Mouse (Mus musculus): ENCODE results near the gene Gapvd1.

Gapvd1 gene

DNA sequence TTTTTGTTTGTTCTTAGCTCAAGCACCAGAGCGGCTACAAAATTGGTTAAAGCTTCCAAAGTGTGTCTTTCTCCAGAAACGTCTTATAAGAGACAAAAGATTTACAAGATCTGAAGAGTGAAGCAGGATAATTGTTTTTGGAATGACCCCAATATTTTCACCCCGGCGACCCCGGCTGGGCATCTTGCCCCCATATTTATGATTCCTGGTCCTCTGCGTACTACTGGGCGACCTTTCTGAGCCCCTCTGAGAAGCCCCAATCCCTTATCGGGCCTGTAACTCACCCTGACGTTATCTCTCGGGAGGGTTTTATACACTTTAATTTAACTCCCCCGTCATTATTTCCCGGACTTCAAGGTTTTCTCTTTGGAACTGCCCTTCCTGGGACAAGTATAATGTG, 123.0 kb downstream of the Gapvd1 start:
- no peak for DNase-seq

DNA sequence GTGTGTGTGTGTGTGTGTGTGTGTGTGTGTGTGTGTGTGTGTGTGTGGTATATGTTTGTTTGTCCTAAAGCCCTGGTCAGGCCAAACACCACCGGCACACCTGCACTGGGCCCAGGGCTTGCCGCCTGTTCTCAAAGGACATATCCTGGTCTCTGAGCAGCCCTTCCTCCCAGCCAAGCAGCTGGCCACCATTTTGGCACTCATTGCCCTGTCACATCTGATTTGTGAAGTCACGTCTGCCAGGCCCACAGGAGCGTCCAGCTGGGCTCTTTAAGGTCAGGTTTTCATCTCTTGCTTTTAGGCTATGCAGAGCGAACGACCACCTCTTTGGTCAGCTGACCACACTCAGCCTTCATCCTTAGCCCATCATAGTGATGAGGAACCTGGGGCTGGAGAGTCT, 124.6 kb downstream of the Gapvd1 start:
- DNase-seq = no peak

DNA sequence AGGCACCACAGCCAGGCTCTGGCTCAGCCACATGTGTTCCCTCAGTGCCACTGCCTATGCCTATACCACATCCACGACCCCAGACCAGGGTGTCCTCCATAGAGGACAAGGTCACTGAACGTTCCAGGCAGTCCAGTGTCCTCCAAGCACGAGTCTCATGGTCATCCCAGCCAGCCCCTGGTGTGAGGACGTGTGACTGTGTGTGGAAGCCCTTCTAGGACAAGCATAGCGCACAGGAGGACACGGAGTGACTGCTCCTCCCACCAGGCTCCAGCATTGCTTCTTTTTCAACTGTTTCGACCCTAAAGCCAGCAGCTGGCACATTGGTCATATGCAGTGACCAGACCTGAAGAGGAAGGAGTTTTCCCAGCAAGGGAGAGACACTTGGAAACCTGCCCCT, 125.3 kb downstream of the Gapvd1 start:
- no peak for DNase-seq

DNA sequence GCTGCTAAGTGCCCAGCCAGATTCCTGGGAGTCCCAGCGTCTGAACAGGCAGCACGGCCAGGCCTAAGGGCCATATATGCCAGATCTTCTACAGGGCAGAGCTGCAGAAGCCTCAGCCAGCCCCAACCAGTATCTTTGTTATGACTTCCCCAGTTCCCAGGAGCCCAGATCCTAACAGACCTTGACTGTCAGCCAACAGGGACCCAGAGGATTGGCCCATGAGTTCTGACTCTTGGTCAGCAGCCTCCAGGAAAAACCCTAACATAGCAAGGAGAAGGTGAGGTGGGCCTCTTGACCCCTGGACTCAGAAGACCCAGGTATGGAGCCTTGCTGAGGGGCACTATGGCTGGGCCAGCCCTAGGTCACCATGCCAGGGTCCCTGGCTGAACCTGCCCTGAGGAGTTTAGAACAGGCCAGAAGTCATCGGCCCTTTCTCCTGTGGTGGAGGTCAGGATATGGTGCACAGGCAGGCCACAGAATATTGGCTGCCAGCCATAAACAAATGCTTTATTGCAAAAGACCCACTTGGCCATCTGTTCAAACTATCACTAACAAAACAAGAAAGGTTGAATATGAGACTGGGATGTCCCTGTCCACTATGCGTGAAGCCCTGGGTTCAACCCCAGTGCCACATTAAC, 126.0 kb downstream of the Gapvd1 start:
- DNase-seq = no peak

DNA sequence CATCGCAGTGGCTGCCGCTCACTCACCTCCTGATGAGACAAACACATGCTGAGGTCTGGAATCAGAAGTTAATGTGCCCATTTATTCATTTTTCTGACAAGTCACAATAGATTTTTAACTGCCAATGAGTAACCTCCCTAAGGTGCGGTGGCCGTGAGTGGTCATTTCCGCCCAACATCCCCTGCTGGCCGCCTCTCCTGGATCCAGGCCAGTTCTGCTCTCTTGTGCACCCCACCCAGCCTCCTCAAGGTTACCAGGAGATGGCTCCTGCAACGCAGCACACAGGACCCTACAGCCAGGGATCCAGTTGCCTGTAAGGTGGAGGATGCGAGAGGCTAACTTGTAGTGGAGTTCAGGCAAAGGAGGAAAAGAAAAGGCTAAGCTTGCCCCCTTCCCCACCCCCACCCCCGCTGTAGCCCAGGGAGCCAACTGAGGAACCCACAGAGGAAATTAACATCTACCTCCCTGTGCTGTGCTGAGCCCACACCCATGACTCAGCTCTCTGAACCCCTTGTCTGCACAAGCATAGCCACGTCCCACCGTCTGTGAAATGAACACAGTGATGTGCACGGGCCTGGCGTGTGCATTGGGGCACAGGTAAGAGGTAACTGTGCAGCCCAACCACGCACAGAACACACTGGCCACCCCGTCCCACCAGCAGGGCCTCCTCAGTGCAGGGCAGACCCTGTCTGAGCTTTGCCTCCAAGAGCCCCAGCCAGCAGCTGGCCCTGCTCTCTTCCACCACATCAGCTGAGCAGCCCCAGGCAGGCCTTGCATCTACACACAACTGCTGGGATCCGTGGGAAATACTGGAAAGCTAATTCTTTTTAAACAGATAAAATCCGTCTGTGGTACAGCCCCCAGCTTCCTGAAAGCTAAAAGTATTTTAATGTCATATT, 127.5 kb downstream of the Gapvd1 start:
- DNase-seq = no peak

Measured in thymus, postnatal 36 days (tissue).